Mouse (Mus musculus): ENCODE measurements around the gene Olfr1328. TPM values are rescaled to one million over a fixed set of nuclear protein-coding genes. Genes with fewer than 3 reads are reported as not detected.
"Not testable (repeated sequence)": the region's sequence is repeated elsewhere in the genome, so short reads cannot be mapped to it uniquely, and the experiment has no call there.

The Olfr1328 gene
- total RNA-seq (2021): not detected

GRCm38 (mm10) chr4:118938512-118938911 lies at the start of gene Olfr1328:
TSS of gene Olfr1328 (minus strand) at chr4:118938612.
- intact Hi-C loops (cut with DNase I): no loop called here
- DNase-seq: no peak

GRCm38 (mm10) chr4:118985291-118985690 lies 46.9 kb upstream of the Olfr1328 start:
- intact Hi-C loops (cut with DNase I): no loop called here
- DNase-seq: no peak

GRCm38 (mm10) chr4:118973281-118973680 lies 34.9 kb upstream of the Olfr1328 start:
- no peak for DNase-seq
- intact Hi-C loops (cut with DNase I): no loop called here

- intact Hi-C loops (cut with DNase I): no loop called here
Measured at GRCm38 (mm10) chr4:118967711-118968110, 29.3 kb upstream of the Olfr1328 start.

GRCm38 (mm10) chr4:118961141-118961628 lies 22.8 kb upstream of the Olfr1328 start, which contains the start of gene Lao1:
TSS of gene Lao1 (plus strand) at chr4:118961578.
- no peak for DNase-seq
- intact Hi-C loops (cut with DNase I): no loop called here

More at GRCm38 (mm10) chr4:118967711-118968110, 29.3 kb upstream of the Olfr1328 start:
- no peak for DNase-seq

- intact Hi-C loops (cut with DNase I): no loop called here
- no peak for DNase-seq
Measured at GRCm38 (mm10) chr4:118958812-118959211, 20.4 kb upstream of the Olfr1328 start.

- DNase-seq; intact Hi-C loops (cut with DNase I): not testable (repeated sequence)
Measured at GRCm38 (mm10) chr4:118931326-118931725, 7.1 kb downstream of the Olfr1328 start.

GRCm38 (mm10) chr4:118917365-118917764 lies 21.0 kb downstream of the Olfr1328 start, which contains the start of gene Olfr1329:
TSS of gene Olfr1329 (minus strand) at chr4:118917465.
- intact Hi-C loops (cut with DNase I); DNase-seq: not testable (repeated sequence)

- peak; percentile 1 for DNase-seq
- intact Hi-C loops (cut with DNase I): no loop called here
Measured at GRCm38 (mm10) chr4:118901981-118902380, 36.4 kb downstream of the Olfr1328 start.

- DNase-seq: no peak
- intact Hi-C loops (cut with DNase I): no loop called here
Measured at GRCm38 (mm10) chr4:118888297-118888696, 50.1 kb downstream of the Olfr1328 start, which contains the start of gene Olfr1330. TSS of gene Olfr1330 (plus strand) at chr4:118888597.

Other genes with a start within 250 kb of the Olfr1328 start
- gene Olfr1342, start 245.9 kb downstream of the Olfr1328 start, total RNA-seq (2021): not detected
- gene Olfr1341, start 235.1 kb downstream of the Olfr1328 start, total RNA-seq (2021): not detected
- not detected for gene Olfr1340, start 218.5 kb downstream of the Olfr1328 start, total RNA-seq (2021)
- not detected for gene Olfr1339, start 206.4 kb downstream of the Olfr1328 start, total RNA-seq (2021)
- gene Olfr1338, start 179.9 kb downstream of the Olfr1328 start, total RNA-seq (2021): not detected
- not detected for gene Olfr1337, start 156.0 kb downstream of the Olfr1328 start, total RNA-seq (2021)
- gene Olfr1335, start 128.7 kb downstream of the Olfr1328 start, total RNA-seq (2021): not detected
- gene Olfr1333, start 102.3 kb downstream of the Olfr1328 start, total RNA-seq (2021): not detected
- not detected for gene Olfr1331, start 74.0 kb downstream of the Olfr1328 start, total RNA-seq (2021)
- not detected for gene Olfr1330, start 50.0 kb downstream of the Olfr1328 start, total RNA-seq (2021)
- gene Olfr1329, start 21.1 kb downstream of the Olfr1328 start, total RNA-seq (2021): not detected
- not detected for gene Lao1, start 23.0 kb upstream of the Olfr1328 start, total RNA-seq (2021)
- 10 to 100 TPM; 33.5 to 34.1 TPM for gene Slc2a1, start 170.1 kb upstream of the Olfr1328 start, total RNA-seq (2021)
- gene Zfp691, start 235.6 kb upstream of the Olfr1328 start, total RNA-seq (2021): 1 to 10 TPM; 4.5 to 8.7 TPM

Measured in left cerebral cortex, postnatal 4 days (tissue).